Mouse (Mus musculus): ENCODE measurements at regions not wholly inside any gene's neighbourhood (a gene's known extent, or its start where the extent isn't known, plus 50 kb on each side); places are given as distances from the start of the nearest gene placed in this dataset.
A peak's percentile ranks its signal among the peaks of the same experiment; 100 is the strongest.

GRCm38 (mm10) chr17:65193341-65193740 is 347.2 kb downstream of the Tmem232 start:
- no peak for DNase-seq (ENCODE audit: low spot score in 2 of 2)

- DNase-seq (ENCODE audit: low spot score in 2 of 2) = no peak
Observed at GRCm38 (mm10) chr17:65192432-65193059, 348.0 kb downstream of the Tmem232 start.

DNA sequence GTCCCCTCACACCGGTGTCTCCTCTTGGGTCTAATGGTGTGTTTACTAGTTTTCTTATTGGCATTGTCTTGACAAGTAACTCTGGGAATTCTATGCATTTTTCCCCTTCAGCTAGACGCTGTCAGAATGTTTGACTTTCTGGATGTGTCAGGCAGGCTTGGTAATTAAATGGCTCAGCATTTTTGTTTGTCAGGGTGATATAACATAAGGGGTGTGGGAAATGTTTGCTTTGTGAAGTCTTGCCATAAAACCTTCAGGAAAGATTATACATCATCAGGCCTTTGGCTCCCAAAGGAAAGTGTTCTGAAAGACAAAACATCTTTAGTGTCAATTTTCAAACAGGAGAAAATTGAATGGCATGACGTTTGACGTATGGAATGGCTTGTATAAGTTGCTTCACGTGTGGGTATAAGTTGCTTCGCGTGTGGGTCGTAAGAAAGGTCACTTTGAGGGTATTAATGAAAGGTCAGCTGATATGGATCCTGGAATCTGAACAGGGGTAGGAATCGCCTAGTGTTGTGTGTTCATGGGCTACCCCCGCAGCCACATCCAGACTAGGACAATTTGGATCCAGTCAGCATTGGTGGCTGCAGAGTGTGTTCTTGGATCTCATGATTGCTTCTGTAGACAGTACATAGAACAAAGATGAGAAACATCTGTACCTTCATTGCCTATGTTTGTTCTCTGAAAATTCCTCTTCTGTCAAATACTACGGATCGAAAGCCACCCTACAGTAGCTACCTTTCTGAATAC is 349.6 kb downstream of the Tmem232 start:
- DNase-seq (ENCODE audit: low spot score in 2 of 2) = no peak

DNA sequence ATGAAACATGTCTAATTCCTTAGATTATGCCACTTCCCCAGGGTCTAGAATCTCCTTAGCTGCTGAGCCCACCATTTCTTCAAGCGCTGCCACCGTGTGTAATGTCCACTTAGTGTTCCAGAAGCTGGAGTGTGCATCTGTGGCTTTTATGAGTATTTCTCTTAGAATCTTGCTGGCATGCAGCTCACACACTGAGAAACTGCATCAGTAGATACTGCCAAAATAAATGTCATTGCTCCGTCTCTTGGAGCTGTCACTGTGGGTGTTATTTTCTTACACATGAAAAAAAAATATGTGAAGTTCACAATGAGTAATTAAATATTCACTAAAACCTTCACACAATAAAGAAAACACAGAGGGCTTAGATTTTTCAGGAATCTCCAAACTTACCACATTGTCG is 345.3 kb upstream of the 4930583I09Rik start:
- no peak for DNase-seq (ENCODE audit: low spot score in 2 of 2)

GRCm38 (mm10) chr17:65175770-65176169 is 339.9 kb upstream of the 4930583I09Rik start:
- no peak for DNase-seq (ENCODE audit: low spot score in 2 of 2)

GRCm38 (mm10) chr17:65174114-65174513 is 338.2 kb upstream of the 4930583I09Rik start:
- no peak for DNase-seq (ENCODE audit: low spot score in 2 of 2)

- DNase-seq (ENCODE audit: low spot score in 2 of 2) = no peak
Observed at GRCm38 (mm10) chr17:65173236-65173635, 337.4 kb upstream of the 4930583I09Rik start.

- peak; percentile 29 to 53 for DNase-seq (ENCODE audit: low spot score in 2 of 2)
Observed at GRCm38 (mm10) chr17:65170691-65171090, 334.8 kb upstream of the 4930583I09Rik start.

DNA sequence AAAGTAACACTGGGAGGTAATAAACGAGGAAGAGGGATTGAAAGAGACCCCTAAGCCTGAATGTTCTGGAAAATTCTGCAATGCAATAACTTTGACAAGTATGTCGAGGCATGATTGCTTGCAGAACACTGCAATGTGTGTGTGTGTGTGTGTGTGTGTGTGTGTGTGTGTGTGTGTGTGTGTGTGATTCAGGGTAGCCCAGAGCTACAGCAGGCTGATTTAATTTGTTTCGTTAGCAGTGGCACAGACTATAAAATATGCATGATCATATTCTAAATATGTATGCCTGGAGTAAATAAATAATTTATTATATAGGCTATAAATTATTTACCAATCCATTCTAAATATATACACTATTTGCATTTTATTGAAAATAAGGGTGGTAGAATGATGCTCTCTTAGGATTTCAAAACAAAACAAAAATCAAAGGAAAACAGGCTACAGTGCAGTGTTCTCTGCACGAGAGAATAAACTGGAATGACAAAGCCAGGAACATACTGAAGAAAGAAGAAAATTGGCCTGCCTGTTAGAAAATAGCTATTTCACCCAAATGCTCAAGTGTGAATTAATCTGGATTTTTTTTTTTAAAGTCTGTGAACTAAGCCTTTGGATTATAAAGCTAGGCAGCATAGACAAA is 334.2 kb upstream of the 4930583I09Rik start:
- DNase-seq (ENCODE audit: low spot score in 2 of 2) = no peak

DNA sequence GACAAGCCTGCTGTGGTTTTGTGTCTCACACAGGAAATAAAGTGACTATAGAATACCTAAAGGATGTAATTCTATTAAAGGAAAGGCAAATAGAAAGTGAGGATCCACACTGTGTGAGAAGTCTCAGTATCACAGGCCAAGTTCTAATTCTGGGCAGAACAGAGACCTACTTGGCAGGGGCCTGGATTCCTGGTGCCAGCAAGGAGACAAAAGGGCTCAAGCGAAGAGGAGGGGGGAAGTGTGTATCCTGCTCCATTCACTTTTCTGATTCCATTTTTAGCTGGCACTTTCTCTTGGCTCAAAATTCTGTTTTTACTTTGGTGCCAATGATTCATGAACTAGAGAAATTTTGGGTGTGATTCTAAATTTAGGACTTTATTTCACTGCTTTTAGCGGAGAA is 310.5 kb upstream of the 4930583I09Rik start:
- peak; percentile 26 to 74 for DNase-seq (ENCODE audit: low spot score in 2 of 2)

DNA sequence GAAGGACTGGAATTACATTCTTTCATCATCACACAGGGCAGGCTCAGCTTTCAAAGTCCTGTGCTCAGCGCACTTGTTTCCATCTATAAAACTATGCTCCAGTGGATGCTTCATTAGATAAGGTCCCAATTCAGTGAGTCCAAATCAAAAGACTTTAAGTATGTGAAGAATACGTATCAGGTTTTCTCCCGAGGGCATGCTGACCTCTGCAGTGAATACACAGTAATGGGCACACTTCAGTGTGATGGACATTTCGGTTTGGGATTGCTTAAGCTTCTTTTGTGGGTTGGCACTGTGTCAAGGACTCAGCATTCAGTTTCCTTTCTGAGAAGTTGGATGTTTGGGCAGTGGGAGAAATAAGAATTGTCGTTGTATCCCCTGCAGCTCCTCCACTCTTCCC is 278.8 kb upstream of the 4930583I09Rik start:
- DNase-seq (ENCODE audit: low spot score in 2 of 2) = no peak

GRCm38 (mm10) chr17:65113121-65113520 is 277.2 kb upstream of the 4930583I09Rik start:
- no peak for DNase-seq (ENCODE audit: low spot score in 2 of 2)

DNA sequence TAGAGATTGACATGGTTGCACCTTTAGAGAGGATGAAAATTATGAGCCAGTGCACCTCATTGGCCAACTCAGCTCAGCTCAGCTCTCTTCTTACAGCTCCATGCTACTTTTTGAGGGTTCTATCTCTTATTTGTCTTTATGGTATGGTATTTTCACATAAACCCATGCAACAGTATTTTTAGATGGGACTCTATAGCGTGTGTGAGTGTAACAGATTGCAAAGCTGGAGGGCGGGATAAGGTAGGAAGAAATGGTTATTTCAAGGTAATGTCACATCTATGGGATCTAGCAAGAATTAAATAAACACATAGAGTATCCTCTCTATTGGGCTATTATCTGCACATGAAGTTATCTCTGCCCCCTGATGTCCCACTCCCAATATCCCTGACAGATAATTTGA is 269.8 kb upstream of the 4930583I09Rik start:
- DNase-seq (ENCODE audit: low spot score in 2 of 2) = no peak

DNA sequence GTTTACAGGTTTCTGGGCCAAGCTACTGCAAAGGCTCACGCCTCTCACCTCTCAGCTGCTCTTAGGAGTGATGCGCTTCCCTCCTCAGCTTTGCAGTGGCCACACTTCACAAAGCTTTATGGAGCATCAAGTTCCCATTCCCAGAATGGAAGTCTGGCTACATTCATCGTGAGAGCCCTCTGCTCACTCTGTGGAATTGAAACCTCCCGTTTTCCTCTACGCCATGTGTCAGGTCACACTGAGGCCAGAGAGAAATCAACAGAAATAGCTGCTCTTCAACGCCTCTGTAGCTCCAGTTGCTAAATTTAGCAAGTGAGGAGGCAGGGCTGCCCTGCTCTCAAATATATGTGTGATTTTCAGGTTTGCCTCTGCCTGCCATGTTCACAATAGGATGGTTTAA is 265.3 kb upstream of the 4930583I09Rik start:
- DNase-seq (ENCODE audit: low spot score in 2 of 2) = no peak

DNA sequence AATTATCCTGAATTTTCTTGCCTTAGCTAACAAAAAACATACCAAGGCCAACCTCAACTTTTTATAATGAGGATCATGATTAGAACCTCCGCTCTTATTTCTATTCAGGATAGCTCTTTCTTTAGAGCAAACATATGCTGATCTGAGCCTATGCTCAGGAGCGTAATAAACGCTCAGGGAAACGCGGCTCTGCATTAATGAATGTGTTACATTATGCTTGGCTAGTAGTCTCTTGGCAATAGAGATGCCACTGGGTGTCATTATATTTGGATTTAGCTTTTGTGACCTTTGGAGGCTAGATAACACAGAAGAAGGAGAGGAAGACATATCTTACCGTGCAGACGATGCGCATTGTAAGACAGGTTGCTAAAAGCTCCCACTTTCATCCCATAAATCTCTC is 246.4 kb upstream of the 4930583I09Rik start:
- DNase-seq (ENCODE audit: low spot score in 2 of 2) = no peak

DNA sequence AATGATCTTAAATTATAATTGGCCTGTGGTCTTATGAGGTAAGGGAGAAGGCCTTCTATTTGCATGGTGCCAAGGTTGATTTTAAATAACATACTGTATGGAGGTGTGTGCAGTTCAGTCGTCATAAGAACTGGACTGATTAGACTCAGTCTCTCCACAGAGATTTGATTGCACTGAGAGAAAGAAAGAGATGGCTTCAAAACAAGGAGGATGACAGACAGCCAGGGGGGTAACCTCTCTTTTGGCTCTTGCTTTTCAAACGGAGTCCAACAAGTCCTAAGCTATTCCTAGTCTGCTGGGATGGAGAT is 245.9 kb upstream of the 4930583I09Rik start:
- no peak for DNase-seq (ENCODE audit: low spot score in 2 of 2)

DNA sequence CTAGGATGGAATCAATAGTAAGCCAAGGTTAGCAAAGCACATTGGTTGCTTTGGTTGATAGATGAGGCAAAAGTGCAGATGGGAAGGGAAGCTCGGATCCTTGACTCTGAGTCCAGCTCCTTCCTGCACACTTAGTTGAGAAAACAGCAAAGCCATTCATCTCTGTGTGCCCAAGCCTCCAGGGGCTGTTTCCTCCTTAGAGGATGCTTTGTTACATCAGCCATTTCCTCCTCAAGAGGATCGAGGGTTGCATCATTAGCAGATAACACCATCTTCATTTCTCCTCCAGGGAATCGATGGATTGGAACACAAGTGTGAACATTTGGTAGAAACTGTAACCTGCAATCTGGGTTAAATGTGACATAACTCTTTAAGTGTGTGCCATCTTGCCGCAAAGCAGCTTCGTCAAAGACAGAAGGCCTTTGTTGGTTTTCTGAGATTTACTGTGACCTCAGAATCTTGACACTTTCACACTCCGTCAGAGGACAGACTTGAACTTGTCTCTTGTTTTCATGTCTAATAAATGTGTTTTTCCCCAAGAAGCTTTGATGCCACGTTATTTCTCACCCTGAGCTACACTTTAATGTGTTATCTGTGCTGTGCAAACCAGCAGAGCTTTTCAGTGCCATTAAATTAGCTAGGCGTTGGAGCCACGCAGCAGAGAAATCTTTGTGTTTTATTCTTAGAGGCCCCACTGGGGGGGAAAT is 245.4 kb upstream of the 4930583I09Rik start:
- no peak for DNase-seq (ENCODE audit: low spot score in 2 of 2)

- DNase-seq (ENCODE audit: low spot score in 2 of 2) = no peak
Observed at GRCm38 (mm10) chr17:65074878-65075277, 239.0 kb upstream of the 4930583I09Rik start.

GRCm38 (mm10) chr17:65071114-65071513 is 235.2 kb upstream of the 4930583I09Rik start:
- peak in 1 of 2 experiments; percentile 39 for DNase-seq (ENCODE audit: low spot score in 2 of 2)

- no peak for DNase-seq (ENCODE audit: low spot score in 2 of 2)
Observed at GRCm38 (mm10) chr17:65066135-65066534, 230.3 kb upstream of the 4930583I09Rik start.

- DNase-seq (ENCODE audit: low spot score in 2 of 2) = no peak
Observed at GRCm38 (mm10) chr17:65056059-65056458, 220.2 kb upstream of the 4930583I09Rik start.

Data from layer of hippocampus, postnatal 14 days (tissue).